Mouse (Mus musculus): ENCODE data around the gene Babam2. TPM values are rescaled to one million over a fixed set of nuclear protein-coding genes. Genes with fewer than 3 reads are reported as not detected.

Babam2 gene
- polyA plus RNA-seq, 1 experiment from 2014 or later = 57.4 TPM

- no peak for DNase-seq (ENCODE audit: low spot score)
- Histone ChIP-seq H3K4me1 (no peaks in the 10 kb centered on the region), H3K9me3 (replicated peaks) (no peaks in the 10 kb centered on the region), H3K27me3 (ENCODE audit: low read depth, poor library complexity, severe bottlenecking) (no peaks in the 10 kb centered on the region), H3K27ac (replicated peaks) (no peak overlapping the region), H3K4me3 (no peak overlapping the region), H3K36me3 (no peaks in the 10 kb centered on the region)
Measured at GRCm38 (mm10) chr5:31920129-31920528, 222.6 kb downstream of the Babam2 start.

- Histone ChIP-seq H3K9me3 (replicated peaks) (no peaks in the 10 kb centered on the region), H3K27me3 (ENCODE audit: low read depth, poor library complexity, severe bottlenecking) (no peaks in the 10 kb centered on the region), H3K4me1 (no peaks in the 10 kb centered on the region), H3K36me3 (no peaks in the 10 kb centered on the region), H3K4me3 (no peak overlapping the region), H3K27ac (replicated peaks) (no peak overlapping the region)
- DNase-seq (ENCODE audit: low spot score) = no peak
- 77% methylated on average over 1 of the region's 1 CpGs for WGBS
Measured at GRCm38 (mm10) chr5:31920890-31921289, 223.4 kb downstream of the Babam2 start.

GRCm38 (mm10) chr5:31924075-31924474 lies 226.6 kb downstream of the Babam2 start:
- Histone ChIP-seq H3K27me3 (ENCODE audit: low read depth, poor library complexity, severe bottlenecking) (no peaks in the 10 kb centered on the region), H3K36me3 (no peaks in the 10 kb centered on the region), H3K27ac (replicated peaks) (no peak overlapping the region), H3K4me3 (no peak overlapping the region), H3K4me1 (0 out of 2 replicates have a peak, but pooled peaks cover 2% of the 10 kb centered on the region), H3K9me3 (replicated peaks) (no peaks in the 10 kb centered on the region; the same call in 1 of the 2 replicates)
- no peak for DNase-seq (ENCODE audit: low spot score)

- Histone ChIP-seq H3K9me3 (replicated peaks) (no peaks in the 10 kb centered on the region; the same call in 1 of the 2 replicates), H3K36me3 (no peaks in the 10 kb centered on the region), H3K4me3 (no peak overlapping the region), H3K27ac (replicated peaks) (no peak overlapping the region), H3K4me1 (peaks cover 4% of the 10 kb centered on the region; the same call in 1 of the 2 replicates), H3K27me3 (ENCODE audit: low read depth, poor library complexity, severe bottlenecking) (no peaks in the 10 kb centered on the region)
- WGBS = 88% methylated on average over 1 of the region's 1 CpGs
- no peak for DNase-seq (ENCODE audit: low spot score)
Measured at GRCm38 (mm10) chr5:31926551-31926950, 229.1 kb downstream of the Babam2 start.

- WGBS = 63% methylated on average over 7 of the region's 7 CpGs
- no peaks in the 10 kb centered on the region for H3K27me3 ChIP-seq (ENCODE audit: low read depth, poor library complexity, severe bottlenecking)
- H3K36me3 ChIP-seq = no peaks in the 10 kb centered on the region
- H3K4me1 ChIP-seq = peaks cover 4% of the 10 kb centered on the region; the same call in 1 of the 2 replicates
- H3K4me3 ChIP-seq = no peak overlapping the region
- no peak for DNase-seq (ENCODE audit: low spot score)
- H3K9me3 ChIP-seq (replicated peaks) = no peaks in the 10 kb centered on the region; the same call in 1 of the 2 replicates
- no peak overlapping the region for H3K27ac ChIP-seq (replicated peaks)
Measured at GRCm38 (mm10) chr5:31929007-31929406, 231.5 kb downstream of the Babam2 start.

GRCm38 (mm10) chr5:31931127-31931625 lies 233.7 kb downstream of the Babam2 start:
- Histone ChIP-seq H3K4me1 (peaks cover 4% of the 10 kb centered on the region; the same call in 1 of the 2 replicates), H3K27ac (replicated peaks) (no peak overlapping the region), H3K4me3 (no peak overlapping the region), H3K9me3 (replicated peaks) (no peaks in the 10 kb centered on the region; the same call in 1 of the 2 replicates), H3K36me3 (no peaks in the 10 kb centered on the region), H3K27me3 (ENCODE audit: low read depth, poor library complexity, severe bottlenecking) (no peaks in the 10 kb centered on the region)
- WGBS = 83% methylated on average over 8 of the region's 8 CpGs
- DNase-seq (ENCODE audit: low spot score) = no peak

- Histone ChIP-seq H3K27ac (replicated peaks) (no peak overlapping the region), H3K4me3 (no peak overlapping the region), H3K9me3 (replicated peaks) (no peaks in the 10 kb centered on the region; the same call in 1 of the 2 replicates), H3K36me3 (no peaks in the 10 kb centered on the region), H3K27me3 (ENCODE audit: low read depth, poor library complexity, severe bottlenecking) (no peaks in the 10 kb centered on the region), H3K4me1 (peaks cover 4% of the 10 kb centered on the region; the same call in 1 of the 2 replicates)
- no peak for DNase-seq (ENCODE audit: low spot score)
- WGBS = 82% methylated on average over 1 of the region's 1 CpGs
Measured at GRCm38 (mm10) chr5:31931637-31932036, 234.2 kb downstream of the Babam2 start.

GRCm38 (mm10) chr5:31933296-31933695 lies 235.8 kb downstream of the Babam2 start:
- H3K4me1 ChIP-seq = peaks cover 7% of the 10 kb centered on the region
- WGBS = 92% methylated on average over 6 of the region's 6 CpGs
- no peak overlapping the region for H3K4me3 ChIP-seq
- no peaks in the 10 kb centered on the region for H3K9me3 ChIP-seq (replicated peaks)
- DNase-seq (ENCODE audit: low spot score) = no peak
- no peaks in the 10 kb centered on the region for H3K27me3 ChIP-seq (ENCODE audit: low read depth, poor library complexity, severe bottlenecking)
- no peaks in the 10 kb centered on the region for H3K36me3 ChIP-seq
- H3K27ac ChIP-seq (replicated peaks) = no peak overlapping the region

GRCm38 (mm10) chr5:31934397-31934796 lies 236.9 kb downstream of the Babam2 start:
- 89% methylated on average over 3 of the region's 3 CpGs for WGBS
- H3K27me3 ChIP-seq (ENCODE audit: low read depth, poor library complexity, severe bottlenecking) = no peaks in the 10 kb centered on the region
- H3K36me3 ChIP-seq = no peaks in the 10 kb centered on the region
- DNase-seq (ENCODE audit: low spot score) = no peak
- H3K4me1 ChIP-seq = peaks cover 5% of the 10 kb centered on the region
- H3K9me3 ChIP-seq (replicated peaks) = no peaks in the 10 kb centered on the region
- no peak overlapping the region for H3K27ac ChIP-seq (replicated peaks)
- no peak overlapping the region for H3K4me3 ChIP-seq

GRCm38 (mm10) chr5:31935936-31936335 lies 238.5 kb downstream of the Babam2 start:
- no peak overlapping the region for H3K4me3 ChIP-seq
- H3K9me3 ChIP-seq (replicated peaks) = no peaks in the 10 kb centered on the region
- DNase-seq (ENCODE audit: low spot score) = no peak
- no peaks in the 10 kb centered on the region for H3K36me3 ChIP-seq
- H3K4me1 ChIP-seq = peaks cover 5% of the 10 kb centered on the region
- H3K27ac ChIP-seq (replicated peaks) = no peak overlapping the region
- 88% methylated on average over 3 of the region's 3 CpGs for WGBS
- no peaks in the 10 kb centered on the region for H3K27me3 ChIP-seq (ENCODE audit: low read depth, poor library complexity, severe bottlenecking)

GRCm38 (mm10) chr5:31936523-31936922 lies 239.0 kb downstream of the Babam2 start:
- no peak for DNase-seq (ENCODE audit: low spot score)

GRCm38 (mm10) chr5:31940876-31941275 lies 243.4 kb downstream of the Babam2 start:
- WGBS = 89% methylated on average over 8 of the region's 8 CpGs
- no peak overlapping the region for H3K27ac ChIP-seq (replicated peaks)
- DNase-seq (ENCODE audit: low spot score) = no peak
- H3K36me3 ChIP-seq = no peaks in the 10 kb centered on the region
- H3K27me3 ChIP-seq (ENCODE audit: low read depth, poor library complexity, severe bottlenecking) = no peaks in the 10 kb centered on the region
- no peak overlapping the region for H3K4me3 ChIP-seq
- H3K4me1 ChIP-seq = peaks cover 5% of the 10 kb centered on the region
- H3K9me3 ChIP-seq (replicated peaks) = no peaks in the 10 kb centered on the region

More at GRCm38 (mm10) chr5:31936523-31936922, 239.0 kb downstream of the Babam2 start:
- H3K9me3 ChIP-seq (replicated peaks) = no peaks in the 10 kb centered on the region
- no peak overlapping the region for H3K27ac ChIP-seq (replicated peaks)
- peaks cover 5% of the 10 kb centered on the region for H3K4me1 ChIP-seq
- no peaks in the 10 kb centered on the region for H3K27me3 ChIP-seq (ENCODE audit: low read depth, poor library complexity, severe bottlenecking)
- 80% methylated on average over 3 of the region's 3 CpGs for WGBS
- H3K4me3 ChIP-seq = no peak overlapping the region
- H3K36me3 ChIP-seq = no peaks in the 10 kb centered on the region

- no peaks in the 10 kb centered on the region for H3K27me3 ChIP-seq (ENCODE audit: low read depth, poor library complexity, severe bottlenecking)
- no peak overlapping the region for H3K4me3 ChIP-seq
- WGBS = 75% methylated on average over 4 of the region's 4 CpGs
- no peak overlapping the region for H3K27ac ChIP-seq (replicated peaks)
- H3K4me1 ChIP-seq = no peaks in the 10 kb centered on the region
- H3K9me3 ChIP-seq (replicated peaks) = no peaks in the 10 kb centered on the region
- no peaks in the 10 kb centered on the region for H3K36me3 ChIP-seq
- DNase-seq (ENCODE audit: low spot score) = no peak
Measured at GRCm38 (mm10) chr5:31947185-31947584, 249.7 kb downstream of the Babam2 start.

GRCm38 (mm10) chr5:31949389-31949788 lies 251.9 kb downstream of the Babam2 start:
- WGBS = 93% methylated on average over 8 of the region's 8 CpGs
- H3K36me3 ChIP-seq = no peaks in the 10 kb centered on the region
- no peak for DNase-seq (ENCODE audit: low spot score)
- H3K27ac ChIP-seq (replicated peaks) = no peak overlapping the region
- no peaks in the 10 kb centered on the region for H3K9me3 ChIP-seq (replicated peaks)
- H3K27me3 ChIP-seq (ENCODE audit: low read depth, poor library complexity, severe bottlenecking) = no peaks in the 10 kb centered on the region
- no peaks in the 10 kb centered on the region for H3K4me1 ChIP-seq
- H3K4me3 ChIP-seq = no peak overlapping the region

Measured in midbrain, embryonic 10.5 days (tissue).